Mouse (Mus musculus) adrenal gland, postnatal 14 days (tissue): ENCODE data around the gene AU022751. TPM values are rescaled to one million over a fixed set of nuclear protein-coding genes. Genes with fewer than 3 reads are reported as not detected.
A peak's percentile ranks its signal among the peaks of the same experiment; 100 is the strongest.

Source experiments
- DNase-seq: peaks from one replicate; pipeline ENCODE4 v3.0.0; 2021; ENCODE audit warnings: mixed read lengths
- long read RNA-seq, 2 experiments: library from polyadenylated mRNA; stranded (forward); transcript quantifications; one replicate each; pipeline ENCODE4 v2.0.0; 2021
- microRNA-seq, 2 experiments: library from miRNA; unstranded; fragments of <30 nt; microRNA quantifications; one replicate each; pipeline ENCODE4 v1.2.0; 2021
- total RNA-seq: library from RNA; stranded (reverse); gene quantifications from 2 replicates; pipeline ENCODE4 v1.2.3, GENCODE M21; 2021

AU022751 gene
- 0.19 TPM in 1 of 2 replicates, not detected in the other for total RNA-seq
- long read RNA-seq, experiment 1: 0 reads
- long read RNA-seq, experiment 2: 0 reads

DNA sequence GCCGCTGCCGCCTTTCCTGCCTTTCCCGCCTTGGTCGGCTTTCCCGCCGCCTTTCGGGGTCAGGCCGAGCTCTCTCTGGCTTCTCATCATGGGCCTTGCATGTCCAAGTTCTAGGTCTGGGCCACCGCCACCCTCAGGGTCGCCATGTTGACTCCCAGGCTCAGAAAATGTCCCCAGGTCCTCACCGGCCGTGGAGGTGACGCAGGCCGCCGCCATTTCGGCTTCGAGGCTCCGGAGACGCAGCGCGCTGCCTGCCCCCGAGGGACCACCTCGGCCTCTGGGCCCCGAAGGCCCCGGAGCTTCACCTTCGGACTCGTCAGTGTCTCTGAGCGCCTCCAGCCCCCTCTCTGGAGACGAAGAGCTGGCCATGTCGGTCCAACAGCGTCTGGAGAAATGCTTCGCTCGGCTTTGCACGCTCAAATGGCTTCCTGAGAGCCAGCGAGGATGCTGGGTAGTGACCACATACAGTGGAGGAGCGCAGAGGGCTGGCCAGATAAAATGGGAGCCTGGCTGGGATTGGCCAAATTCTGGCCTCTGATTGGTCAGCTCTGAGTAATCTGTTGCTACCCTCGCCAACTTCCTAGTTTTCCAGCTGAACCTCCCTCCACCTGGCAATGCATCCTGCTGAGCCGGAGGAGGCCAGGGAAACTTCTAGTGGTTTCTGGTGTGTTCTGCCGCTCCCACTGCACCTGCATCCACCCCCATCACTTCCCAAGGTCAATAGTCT lies at the start of gene AU022751:
TSS of gene AU022751 (minus strand) at position 466 of the 727 bp plus-strand sequence.
- no peak for DNase-seq

DNA sequence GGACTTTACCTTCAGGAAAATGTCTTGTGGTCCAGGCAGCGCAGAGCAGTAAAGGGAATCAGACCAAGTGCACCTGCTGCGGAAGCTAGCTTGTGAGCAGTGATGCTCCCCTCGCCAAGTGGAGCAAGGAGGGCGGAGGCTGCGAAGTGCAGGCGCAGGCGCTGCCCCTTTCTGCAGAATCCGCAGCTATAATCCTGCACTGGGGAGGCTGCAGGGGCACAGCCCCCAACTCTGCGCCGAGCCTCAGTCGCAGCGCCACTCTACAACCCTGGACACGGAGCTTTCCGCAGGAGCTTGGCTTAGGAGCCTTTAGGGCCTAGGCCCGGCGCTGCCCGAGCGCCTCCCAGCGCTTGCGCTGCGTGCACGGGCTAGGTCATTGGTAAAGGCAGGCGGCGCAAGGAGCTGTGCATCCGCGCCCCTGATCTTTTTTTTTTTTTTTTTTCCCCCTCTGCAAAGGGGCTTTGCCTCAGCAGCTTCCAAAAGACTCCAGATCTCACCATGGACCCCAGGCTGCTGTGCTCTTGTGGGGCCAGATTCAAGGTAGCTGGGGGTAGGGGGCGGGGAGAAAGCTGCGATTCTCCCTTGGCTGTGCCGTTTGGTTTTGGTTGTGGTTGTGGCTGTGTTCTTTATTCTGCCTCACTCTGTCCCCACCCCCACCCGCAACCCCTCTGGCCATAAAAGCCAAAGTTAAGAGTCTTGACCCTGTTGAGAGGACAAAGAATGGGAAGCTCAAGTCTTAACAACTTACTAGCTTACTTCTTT lies 9.0 kb upstream of the AU022751 start:
- DNase-seq: peak; percentile 51

DNA sequence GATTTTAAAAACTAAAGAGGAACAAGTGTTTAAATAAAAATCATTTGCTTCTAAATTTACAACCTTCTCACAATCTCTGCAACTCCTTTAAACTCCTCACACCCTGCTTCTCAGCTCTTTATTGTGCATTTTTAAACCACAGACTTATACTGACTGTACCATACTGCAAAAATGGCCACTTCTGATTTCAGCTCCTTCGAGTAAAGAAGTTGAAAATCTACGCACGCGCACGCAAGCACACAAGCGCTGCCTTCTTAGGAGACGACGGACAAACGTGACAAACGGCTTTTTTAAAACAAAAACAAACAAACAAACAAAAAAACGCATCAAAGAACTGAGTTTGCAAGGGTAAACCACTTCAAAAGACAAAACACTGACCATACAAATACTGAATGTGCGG lies 8.3 kb upstream of the AU022751 start:
- DNase-seq: no peak

DNA sequence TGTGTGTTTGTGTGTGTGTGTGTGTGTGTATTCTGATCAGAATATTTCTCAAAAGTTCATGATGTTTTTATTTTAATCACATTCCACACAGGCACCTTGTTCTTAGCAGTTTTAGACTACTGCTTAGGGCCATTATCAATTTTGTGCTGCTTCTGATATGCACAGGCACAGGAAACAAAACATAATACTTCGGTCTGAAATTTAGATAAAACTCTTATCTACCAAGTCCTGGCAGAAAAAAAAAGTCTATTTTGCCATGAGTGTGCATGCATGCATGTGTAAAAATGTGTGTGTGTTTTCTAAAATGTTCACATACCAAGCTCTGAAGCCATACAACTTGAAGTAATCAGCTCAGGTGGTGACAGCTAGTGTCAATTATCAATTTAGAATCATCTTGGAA lies 21.7 kb downstream of the AU022751 start:
- no peak for DNase-seq

DNA sequence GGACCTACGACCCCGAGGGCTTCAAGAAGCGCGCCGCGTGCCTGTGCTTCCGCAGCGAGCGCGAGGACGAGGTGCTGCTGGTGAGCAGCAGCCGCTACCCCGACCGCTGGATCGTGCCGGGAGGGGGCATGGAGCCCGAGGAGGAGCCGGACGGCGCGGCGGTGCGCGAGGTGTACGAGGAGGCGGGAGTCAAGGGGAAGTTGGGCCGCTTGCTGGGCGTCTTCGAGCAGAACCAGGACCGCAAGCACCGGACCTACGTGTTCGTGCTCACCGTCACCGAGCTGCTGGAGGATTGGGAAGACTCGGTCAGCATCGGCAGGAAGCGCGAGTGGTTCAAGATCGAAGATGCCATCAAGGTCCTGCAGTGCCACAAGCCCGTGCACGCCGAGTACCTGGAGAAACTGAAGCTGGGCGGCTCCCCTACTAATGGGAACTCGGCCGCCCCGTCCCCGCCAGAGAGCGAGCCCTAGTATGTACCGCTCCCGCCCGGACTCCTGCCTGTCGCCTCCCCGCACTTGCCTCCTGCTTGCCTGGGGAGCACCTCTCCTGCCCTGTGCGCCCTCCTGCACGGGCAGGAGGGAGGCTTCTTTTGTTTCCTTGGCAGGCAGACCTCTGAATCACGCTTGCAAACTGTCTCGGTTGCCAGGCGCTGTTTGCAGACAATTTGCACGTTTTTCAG lies 35.1 kb downstream of the AU022751 start:
- DNase-seq: peak; percentile 5

DNA sequence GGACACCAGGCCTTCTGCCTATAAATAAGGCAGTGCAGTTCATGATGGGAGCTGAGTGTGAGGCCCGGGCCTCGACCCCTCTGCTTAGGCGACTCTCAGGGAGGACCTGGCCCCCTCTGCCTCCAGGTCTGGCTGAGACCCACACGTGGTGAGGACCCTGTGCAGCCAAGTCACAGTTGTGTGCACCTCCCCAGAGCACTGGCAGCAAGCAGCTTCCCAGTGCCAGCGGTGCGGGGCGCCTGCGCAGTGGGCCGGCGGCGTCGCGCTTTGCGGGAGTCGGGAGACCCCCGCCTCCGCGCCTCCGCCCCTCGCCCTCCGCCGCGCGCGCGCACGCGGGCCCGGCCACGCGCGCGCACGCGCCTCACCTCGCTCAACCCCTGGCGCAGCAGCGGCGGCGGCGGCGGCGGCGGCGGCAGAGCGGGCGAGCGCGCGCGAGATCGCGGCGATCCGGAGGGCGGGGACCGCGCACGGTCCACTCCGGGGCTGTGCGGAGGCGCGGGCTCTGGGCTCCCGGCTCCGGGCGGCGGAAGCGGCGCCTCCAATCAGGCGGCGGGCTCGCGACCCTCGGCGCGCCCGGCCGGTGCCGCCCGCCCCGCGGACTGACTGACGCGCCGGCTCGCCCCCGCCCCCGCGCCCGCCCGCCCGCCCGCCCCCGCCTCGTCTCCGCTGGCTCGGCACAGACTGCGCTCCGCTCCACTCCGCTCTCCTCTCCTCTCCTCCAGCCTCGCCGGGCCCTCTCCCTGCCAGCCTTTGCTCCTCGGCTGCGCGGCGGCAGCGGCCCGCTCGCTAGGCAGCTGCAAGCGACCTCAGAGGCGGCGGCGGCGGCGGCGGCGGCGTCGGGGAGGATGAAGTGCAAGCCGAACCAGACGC lies 35.9 kb downstream of the AU022751 start, which contains the start of gene Nudt11:
TSS of gene Nudt11 (plus strand) at position 388 of the 870 bp plus-strand sequence.
- peak; percentile 21 for DNase-seq

Small RNA genes lying within 50 kb of the gene (microRNA-seq; reads per million reads assigned to microRNA genes)
- 0 reads per million in 2 experiments for gene Gm27360

Other genes with a start within 250 kb of the AU022751 start
- gene Nudt11, start 36.0 kb downstream of the AU022751 start, total RNA-seq: 12.4 and 16.6 TPM in 2 replicates
- gene Nudt10, start 89.6 kb upstream of the AU022751 start, total RNA-seq: 7.3 and 8.1 TPM in 2 replicates
- 0.15 TPM in 1 of 2 replicates, not detected in the other for gene Bmp15, start 237.3 kb upstream of the AU022751 start, total RNA-seq